Mouse (Mus musculus): Measurements from ENCODE around the gene Arfgef3. TPM values are rescaled to one million over a fixed set of nuclear protein-coding genes. Genes with fewer than 3 reads are reported as not detected.

Gene Arfgef3
- total and polyA plus RNA-seq, 3 experiments: not detected

DNA sequence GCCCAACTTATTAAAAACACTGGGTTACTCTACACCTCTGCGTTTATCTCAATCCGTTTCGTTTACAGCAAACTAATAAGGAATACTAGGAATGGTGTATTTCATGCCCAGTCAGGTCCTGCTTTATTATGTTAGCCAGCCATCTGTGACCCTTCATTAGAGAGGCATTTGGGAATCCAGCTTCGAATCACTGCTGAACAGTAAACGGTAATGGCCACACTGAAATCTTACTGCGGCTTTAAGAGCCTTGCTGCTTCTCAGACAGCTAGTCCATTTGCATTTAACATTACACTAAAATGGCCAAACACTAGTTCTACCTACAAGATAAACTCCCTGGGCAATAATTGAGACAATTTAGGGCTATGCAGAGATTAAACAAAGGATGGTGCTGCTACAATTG lies 1.7 kb downstream of the Arfgef3 start:
- Histone ChIP-seq H3K27me3 (ENCODE audit: control insufficient read depth in 1 of 2, insufficient read depth in 2 of 2, low read length in 2 of 2) (no peaks in the 10 kb centered on the region), H3K36me3 (ENCODE audit: control insufficient read depth in 1 of 2, insufficient read depth in 2 of 2, low read length in 2 of 2) (no peaks in the 10 kb centered on the region), H3K9ac (ENCODE audit: control insufficient read depth, low read depth, low read length, poor library complexity, severe bottlenecking) (no peak overlapping the region), H3K4me1 (ENCODE audit: control insufficient read depth in 1 of 2, insufficient read depth in 2 of 2, low read length in 2 of 2) (no peaks in the 10 kb centered on the region), H3K4me3 (ENCODE audit: control insufficient read depth in 1 of 2, insufficient read depth in 1 of 2, low read depth in 2 of 2, low read length in 2 of 2) (no peak overlapping the region), H3K79me2 (ENCODE audit: control insufficient read depth, insufficient read depth, low read length, poor library complexity) (no peaks in the 10 kb centered on the region), H3K9me3 (replicated peaks; ENCODE audit: insufficient read depth, low read length) (no peaks in the 10 kb centered on the region), H3K27ac (ENCODE audit: control insufficient read depth, low read depth, low read length) (no peak overlapping the region)
- no peak for DNase-seq (ENCODE audit: low read depth, low spot score)
- no peak for TF ChIP-seq SIN3A (IDR thresholded peaks at IDR 0.05; ENCODE audit: low read length)
- TF ChIP-seq MEF2A (IDR thresholded peaks at IDR 0.05; ENCODE audit: extremely low read depth, insufficient replicate concordance, low read depth, low read length, poor library complexity, severe bottlenecking): no peak
- no peak for TF ChIP-seq RAD21 (IDR thresholded peaks at IDR 0.05; ENCODE audit: low read depth, low read length)
- no peak for TF ChIP-seq TAL1 (IDR thresholded peaks at IDR 0.05; ENCODE audit: low read length)
- no peak for TF ChIP-seq CHD2 (IDR thresholded peaks at IDR 0.05; ENCODE audit: low read length)
- TF ChIP-seq NELFE (IDR thresholded peaks at IDR 0.05; ENCODE audit: low read depth, low read length): no peak
- no peak for TF ChIP-seq MYC (IDR thresholded peaks at IDR 0.05; ENCODE audit: low read depth, low read length)
- no peak for TF ChIP-seq MAFK (IDR thresholded peaks at IDR 0.05; ENCODE audit: borderline replicate concordance, low read depth, low read length)
- TF ChIP-seq GATA1 (IDR thresholded peaks at IDR 0.05; ENCODE audit: low read depth, low read length): no peak
- no peak for TF ChIP-seq E2F4 (IDR thresholded peaks at IDR 0.05; ENCODE audit: borderline replicate concordance, low read depth, low read length)
- no peak for TF ChIP-seq MAZ (IDR thresholded peaks at IDR 0.05; ENCODE audit: low read depth, low read length)
- no peak for TF ChIP-seq USF1 (IDR thresholded peaks at IDR 0.05; ENCODE audit: low read depth, low read length)
- TF ChIP-seq ZNF384 (IDR thresholded peaks at IDR 0.05; ENCODE audit: low read depth, low read length): no peak
- no peak for TF ChIP-seq ETS1 (IDR thresholded peaks at IDR 0.05; ENCODE audit: low read depth, low read length)
- TF ChIP-seq ZMIZ1 (IDR thresholded peaks at IDR 0.05; ENCODE audit: low read depth, low read length): no peak
- TF ChIP-seq MYB (IDR thresholded peaks at IDR 0.05; ENCODE audit: low read depth, low read length): no peak
- no peak for TF ChIP-seq UBTF (IDR thresholded peaks at IDR 0.05; ENCODE audit: borderline replicate concordance, insufficient read depth, low read depth, low read length)
- no peak for TF ChIP-seq HCFC1 (IDR thresholded peaks at IDR 0.05; ENCODE audit: low read depth, low read length)

DNA sequence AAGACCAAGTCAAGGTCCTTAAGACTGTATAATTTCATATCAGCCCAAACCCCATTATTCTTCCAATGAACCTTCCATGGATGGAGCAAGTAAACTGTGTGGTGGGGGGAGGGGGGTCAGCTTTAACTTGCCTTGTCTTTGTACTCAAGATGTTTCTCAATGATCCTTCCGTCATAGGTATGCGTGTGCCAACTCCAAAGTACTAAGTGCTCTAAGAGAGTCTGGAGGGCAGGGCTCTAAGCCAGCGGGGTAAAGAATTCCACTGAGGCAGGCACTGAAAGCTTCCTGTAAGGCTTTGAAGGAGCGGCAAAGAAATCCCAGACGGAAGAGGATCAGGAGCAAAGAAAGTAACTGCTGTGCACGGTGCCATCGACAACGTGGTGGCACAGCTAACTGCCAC lies 2.7 kb downstream of the Arfgef3 start:
- Histone ChIP-seq H3K4me3 (ENCODE audit: control insufficient read depth in 1 of 2, insufficient read depth in 1 of 2, low read depth in 2 of 2, low read length in 2 of 2) (no peak overlapping the region), H3K9me3 (replicated peaks; ENCODE audit: insufficient read depth, low read length) (no peaks in the 10 kb centered on the region), H3K27me3 (ENCODE audit: control insufficient read depth in 1 of 2, insufficient read depth in 2 of 2, low read length in 2 of 2) (no peaks in the 10 kb centered on the region), H3K36me3 (ENCODE audit: control insufficient read depth in 1 of 2, insufficient read depth in 2 of 2, low read length in 2 of 2) (no peaks in the 10 kb centered on the region), H3K79me2 (ENCODE audit: control insufficient read depth, insufficient read depth, low read length, poor library complexity) (no peaks in the 10 kb centered on the region), H3K27ac (ENCODE audit: control insufficient read depth, low read depth, low read length) (no peak overlapping the region), H3K4me1 (ENCODE audit: control insufficient read depth in 1 of 2, insufficient read depth in 2 of 2, low read length in 2 of 2) (no peaks in the 10 kb centered on the region), H3K9ac (ENCODE audit: control insufficient read depth, low read depth, low read length, poor library complexity, severe bottlenecking) (no peak overlapping the region)
- no peak for TF ChIP-seq NRF1 (IDR thresholded peaks at IDR 0.05; ENCODE audit: insufficient read depth, low read depth, low read length, poor library complexity, severe bottlenecking)
- TF ChIP-seq UBTF (IDR thresholded peaks at IDR 0.05; ENCODE audit: borderline replicate concordance, insufficient read depth, low read depth, low read length): no peak
- no peak for TF ChIP-seq ZNF384 (IDR thresholded peaks at IDR 0.05; ENCODE audit: low read depth, low read length)
- no peak for TF ChIP-seq CTCF (IDR thresholded peaks at IDR 0.05 in 2 of 3, conservative IDR thresholded peaks at IDR 0.05 in 1 of 3; ENCODE audit: control insufficient read depth in 1 of 3, insufficient read depth in 1 of 3, low read depth in 2 of 3, low read length in 3 of 3, poor library complexity in 1 of 3, severe bottlenecking in 1 of 3)
- no peak for TF ChIP-seq JUND (IDR thresholded peaks at IDR 0.05; ENCODE audit: low read depth, low read length)
- no peak for TF ChIP-seq SMC3 (IDR thresholded peaks at IDR 0.05; ENCODE audit: low read depth, low read length)
- TF ChIP-seq MYB (IDR thresholded peaks at IDR 0.05; ENCODE audit: low read depth, low read length): no peak
- no peak for TF ChIP-seq POLR2A (IDR thresholded peaks at IDR 0.05; ENCODE audit: control insufficient read depth in 1 of 2, insufficient read depth in 1 of 2, low read depth in 1 of 2, low read length in 2 of 2, poor library complexity in 1 of 2)
- no peak for TF ChIP-seq POLR2AphosphoS5 (IDR thresholded peaks at IDR 0.05; ENCODE audit: borderline replicate concordance, low read depth, low read length)
- no peak for DNase-seq (ENCODE audit: low read depth, low spot score)

All from MEL (cell line).